Mouse (Mus musculus) limb, embryonic 10.5 days (tissue): ENCODE data around the gene Luc7l3. TPM values are rescaled to one million over a fixed set of nuclear protein-coding genes. Genes with fewer than 3 reads are reported as not detected.

Source experiments
- DNase-seq: peaks from one replicate; pipeline ENCODE4 v3.0.0-alpha.2; 2017; ENCODE audit warnings: low spot score
- H3K27ac ChIP-seq: fragments of 300-500 bp; sonication (generic); 2 replicates; pipeline ENCODE4 v1.5.1; 2016; ENCODE audit warnings: mild to moderate bottlenecking
- H3K27me3 ChIP-seq: fragments of 300-500 bp; sonication (generic); 2 replicates; pipeline ENCODE4 v1.6.1; 2016; ENCODE audit warnings: low read depth, mild to moderate bottlenecking; ENCODE audit not compliant: poor library complexity, severe bottlenecking
- H3K36me3 ChIP-seq: fragments of 300-500 bp; sonication (generic); 2 replicates; pipeline ENCODE4 v1.6.1; 2016; ENCODE audit warnings: mild to moderate bottlenecking, moderate library complexity
- H3K4me1 ChIP-seq: fragments of 300-500 bp; sonication (generic); 2 replicates; pipeline ENCODE4 v1.6.1; 2016
- H3K4me3 ChIP-seq: fragments of 300-500 bp; sonication (generic); 2 replicates; pipeline ENCODE4 v1.5.1; 2016; ENCODE audit warnings: mild to moderate bottlenecking, moderate library complexity
- H3K9me3 ChIP-seq: fragments of 300-500 bp; sonication (generic); replicated peaks from 2 replicates; pipeline ENCODE4 v1.6.1; 2016; ENCODE audit warnings: mild to moderate bottlenecking
- WGBS: fragments of 180-500 bp; shearing (Covaris S2); methylation state at CpG from one replicate; pipeline ENCODE4 v1.1.7; 2016; 5-methylcytosine and 5-hydroxymethylcytosine counted together
- polyA plus RNA-seq: library from polyadenylated mRNA; unstranded; fragments of >200 nt; fragmentation: Nextera tagmentation; extraction: Ambion mirVana; gene quantifications from 2 replicates; pipeline ENCODE4 v1.2.1, GENCODE M21; 2016

Gene Luc7l3
- polyA plus RNA-seq, 1 experiment from 2014 or later = 107 TPM

DNA sequence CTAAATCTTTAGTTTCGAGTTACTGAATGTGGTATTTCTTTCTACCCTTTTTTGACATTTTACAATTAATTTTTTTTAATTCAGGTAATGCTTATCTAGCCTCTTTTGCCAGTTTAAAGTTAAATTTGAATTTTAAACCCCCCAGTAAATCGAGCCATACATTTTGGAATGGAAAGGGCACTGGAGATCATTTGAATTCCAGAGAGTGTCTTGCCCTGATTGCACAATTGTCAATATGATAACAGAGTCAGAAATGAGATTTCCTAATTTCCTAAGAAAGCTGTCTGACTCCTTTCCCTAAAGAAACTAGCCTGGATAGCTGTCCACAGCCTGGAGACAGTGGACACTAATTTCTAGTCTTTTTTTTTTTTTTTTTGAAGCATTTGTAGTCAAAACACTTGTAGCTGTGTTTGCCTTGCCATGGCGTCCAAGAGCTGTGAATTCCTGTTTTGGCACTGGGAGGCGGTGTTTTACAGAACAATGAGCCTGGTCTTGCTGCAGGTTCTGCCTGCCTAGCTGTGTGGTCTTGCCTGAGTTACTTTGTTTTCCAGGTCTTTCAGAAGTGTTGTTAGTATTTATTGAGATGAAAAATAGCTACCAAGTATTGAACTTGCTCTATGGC lies 7.6 kb upstream of the Luc7l3 start:
- H3K36me3 ChIP-seq = peaks cover 6% of the 10 kb centered on the region
- no peaks in the 10 kb centered on the region for H3K9me3 ChIP-seq
- H3K27ac ChIP-seq = no peak overlapping the region
- no peak overlapping the region for H3K4me3 ChIP-seq
- no peaks in the 10 kb centered on the region for H3K27me3 ChIP-seq
- 73% methylated on average over 4 of the region's 4 CpGs for WGBS
- no peak for DNase-seq
- peaks cover 35% of the 10 kb centered on the region for H3K4me1 ChIP-seq

DNA sequence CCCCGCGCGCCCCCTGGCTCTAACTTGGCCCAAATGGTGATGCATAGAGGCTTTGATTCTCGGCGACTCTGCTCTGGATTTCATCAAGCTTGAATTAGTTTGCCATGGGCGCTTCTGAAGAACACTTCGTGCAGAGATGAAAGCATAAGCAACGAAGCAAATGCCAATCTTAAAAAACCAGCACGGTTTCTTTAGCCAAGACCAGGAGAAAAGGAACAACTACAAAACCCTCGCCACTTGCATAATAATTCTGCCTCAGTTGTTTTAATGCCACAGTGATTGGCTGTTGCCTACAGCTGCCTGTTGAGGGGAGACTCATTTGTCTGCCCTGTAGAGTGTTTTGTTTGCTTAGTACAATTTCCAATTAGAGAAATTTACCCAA lies 6.8 kb upstream of the Luc7l3 start:
- H3K4me3 ChIP-seq = peak overlapping the region; percentile 88
- H3K9me3 ChIP-seq = no peaks in the 10 kb centered on the region
- H3K36me3 ChIP-seq = peaks cover 4% of the 10 kb centered on the region
- WGBS = 1% methylated on average over 10 of the region's 10 CpGs
- no peak for DNase-seq
- no peaks in the 10 kb centered on the region for H3K27me3 ChIP-seq
- H3K4me1 ChIP-seq = peaks cover 35% of the 10 kb centered on the region
- peak overlapping the region; percentile 99 for H3K27ac ChIP-seq

DNA sequence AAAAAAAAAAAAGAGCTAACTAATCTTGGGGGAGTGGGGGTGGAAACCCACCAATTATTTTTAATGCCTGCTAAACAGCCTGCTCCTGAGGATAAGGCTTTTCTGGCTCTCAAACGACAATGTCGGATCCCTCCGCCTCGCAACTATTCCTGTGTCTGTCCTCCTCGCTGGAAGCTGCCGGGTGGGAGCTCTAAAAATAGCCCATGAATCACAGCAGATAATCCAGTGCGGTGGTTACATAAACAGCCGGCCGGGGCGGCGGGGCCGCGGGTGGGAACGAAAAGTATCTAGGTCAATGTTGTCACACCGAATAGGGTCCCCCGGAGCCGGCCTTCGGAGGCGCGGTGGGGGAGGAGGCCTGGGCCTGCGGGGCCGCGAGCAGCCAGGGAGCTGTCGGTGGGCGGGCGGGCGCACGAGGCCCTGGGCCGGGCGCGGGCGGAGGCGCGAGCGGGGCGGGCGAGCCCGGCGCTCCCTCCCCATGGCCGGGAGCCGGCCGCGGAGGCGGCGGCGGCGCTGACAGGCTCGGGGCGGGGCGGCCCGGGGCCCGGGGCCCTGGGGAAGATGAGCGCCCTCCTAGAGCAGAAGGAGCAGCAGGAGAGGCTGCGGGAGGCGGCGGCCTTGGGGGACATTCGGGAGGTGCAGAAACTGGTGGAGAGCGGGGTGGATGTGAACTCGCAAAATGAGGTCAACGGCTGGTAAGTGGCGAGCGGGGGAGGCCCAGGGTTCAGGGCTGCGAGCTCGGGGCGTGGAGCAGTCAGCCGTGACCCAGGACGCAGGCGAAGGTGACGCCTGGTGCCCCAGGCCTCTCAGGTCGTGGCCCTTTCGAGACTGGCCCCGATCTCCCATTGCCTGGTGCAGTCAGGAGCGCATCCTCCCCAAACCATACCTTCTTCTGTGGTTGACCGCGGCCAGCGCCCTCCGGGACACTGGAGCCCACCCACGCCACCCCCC lies 6.2 kb upstream of the Luc7l3 start, which contains the start of gene Ankrd40:
Gene Ankrd40 (plus strand): TSS at position 309 of the 951 bp plus-strand sequence.
- peaks cover 35% of the 10 kb centered on the region for H3K4me1 ChIP-seq
- no peaks in the 10 kb centered on the region for H3K9me3 ChIP-seq
- peak within 1 kb of the TSS; percentile 99 for H3K27ac ChIP-seq
- H3K36me3 ChIP-seq = peaks cover 4% of the 10 kb centered on the region; the same call in 1 of the 2 replicates
- H3K27me3 ChIP-seq = no peaks in the 10 kb centered on the region
- peak; percentile 94 for DNase-seq
- under 1% methylated on average over 78 of the region's 78 CpGs for WGBS
- H3K4me3 ChIP-seq = peak within 1 kb of the TSS; percentile 88

GRCm38 (mm10) chr11:94326961-94327411 lies 5.2 kb upstream of the Luc7l3 start:
- peaks cover 4% of the 10 kb centered on the region; the same call in 1 of the 2 replicates for H3K36me3 ChIP-seq
- H3K4me3 ChIP-seq = peak overlapping the region; percentile 88
- peak overlapping the region; percentile 99 for H3K27ac ChIP-seq
- DNase-seq = no peak
- no peaks in the 10 kb centered on the region for H3K9me3 ChIP-seq
- WGBS = 9% methylated on average over 10 of the region's 10 CpGs
- H3K4me1 ChIP-seq = peaks cover 41% of the 10 kb centered on the region
- no peaks in the 10 kb centered on the region for H3K27me3 ChIP-seq

GRCm38 (mm10) chr11:94324618-94325017 lies 2.8 kb upstream of the Luc7l3 start:
- H3K4me3 ChIP-seq = no peak overlapping the region
- no peaks in the 10 kb centered on the region for H3K27me3 ChIP-seq
- 89% methylated on average over 5 of the region's 5 CpGs for whole genome bisulfite sequencing
- H3K4me1 ChIP-seq = peaks cover 35% of the 10 kb centered on the region
- no peak for DNase-seq
- peaks cover 5% of the 10 kb centered on the region for H3K36me3 ChIP-seq
- H3K27ac ChIP-seq = no peak overlapping the region
- no peaks in the 10 kb centered on the region for H3K9me3 ChIP-seq

- Histone ChIP-seq H3K9me3 (no peaks in the 10 kb centered on the region), H3K27me3 (no peaks in the 10 kb centered on the region), H3K4me3 (no peak overlapping the region), H3K36me3 (peaks cover 17% of the 10 kb centered on the region), H3K4me1 (peaks cover 24% of the 10 kb centered on the region), H3K27ac (0 out of 2 replicates have a peak overlapping the region, but pooled peaks have one; percentile 99)
- WGBS = 88% methylated on average over 5 of the region's 5 CpGs
- no peak for DNase-seq
Measured at GRCm38 (mm10) chr11:94323271-94323925, 1.6 kb upstream of the Luc7l3 start.

GRCm38 (mm10) chr11:94322636-94323035 lies 848 bp upstream of the Luc7l3 start:
- 53% methylated on average over 5 of the region's 5 CpGs for WGBS
- Histone ChIP-seq H3K4me1 (peaks cover 27% of the 10 kb centered on the region), H3K4me3 (peak overlapping the region; percentile 100)

GRCm38 (mm10) chr11:94320969-94321930 lies 538 bp downstream of the Luc7l3 start:
- no peaks in the 10 kb centered on the region for H3K9me3 ChIP-seq
- peak; percentile 43 for DNase-seq
- peak overlapping the region; percentile 100 for H3K4me3 ChIP-seq
- peak overlapping the region; percentile 99 for H3K27ac ChIP-seq
- WGBS = under 1% methylated on average over 67 of the region's 67 CpGs
- peaks cover 30% of the 10 kb centered on the region for H3K36me3 ChIP-seq
- H3K4me1 ChIP-seq = peaks cover 28% of the 10 kb centered on the region
- no peaks in the 10 kb centered on the region for H3K27me3 ChIP-seq

More at GRCm38 (mm10) chr11:94322636-94323035, 848 bp upstream of the Luc7l3 start:
- Histone ChIP-seq H3K27ac (peak overlapping the region; percentile 99), H3K36me3 (peaks cover 23% of the 10 kb centered on the region), H3K9me3 (no peaks in the 10 kb centered on the region), H3K27me3 (no peaks in the 10 kb centered on the region)
- no peak for DNase-seq

DNA sequence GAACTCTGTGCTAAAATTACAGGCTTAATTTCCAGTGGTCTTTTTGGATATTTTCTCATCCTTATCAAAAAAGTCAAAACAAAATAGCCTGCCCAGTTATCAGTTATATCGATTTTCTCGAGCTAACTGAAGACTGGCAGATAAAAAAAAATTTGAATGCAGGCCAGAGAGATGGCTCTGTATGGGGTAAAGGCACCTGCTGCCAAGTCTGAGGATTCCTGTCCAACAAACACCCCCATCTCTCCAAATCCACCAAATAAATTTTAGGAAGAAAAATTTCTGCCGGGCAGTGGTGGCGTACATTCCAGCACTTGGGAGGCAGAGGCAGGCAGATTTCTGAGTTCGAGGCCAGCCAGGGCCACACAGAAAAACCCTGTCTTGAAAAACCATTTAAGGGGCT lies 3.7 kb downstream of the Luc7l3 start:
- no peak overlapping the region for H3K27ac ChIP-seq
- no peak overlapping the region for H3K4me3 ChIP-seq
- 94% methylated on average over 5 of the region's 5 CpGs for WGBS
- H3K9me3 ChIP-seq = no peaks in the 10 kb centered on the region
- H3K27me3 ChIP-seq = no peaks in the 10 kb centered on the region
- peaks cover 34% of the 10 kb centered on the region for H3K36me3 ChIP-seq
- H3K4me1 ChIP-seq = peaks cover 30% of the 10 kb centered on the region
- DNase-seq = no peak

- peaks cover 36% of the 10 kb centered on the region for H3K36me3 ChIP-seq
- no peak for DNase-seq
- no peaks in the 10 kb centered on the region for H3K9me3 ChIP-seq
- peaks cover 28% of the 10 kb centered on the region for H3K4me1 ChIP-seq
- H3K27me3 ChIP-seq = no peaks in the 10 kb centered on the region
- WGBS = 58% methylated on average over 4 of the region's 4 CpGs
- no peak overlapping the region for H3K27ac ChIP-seq
- no peak overlapping the region for H3K4me3 ChIP-seq
Measured at GRCm38 (mm10) chr11:94317515-94317914, 4.3 kb downstream of the Luc7l3 start.

- H3K4me1 ChIP-seq = peaks cover 24% of the 10 kb centered on the region
Measured at GRCm38 (mm10) chr11:94317014-94317413, 4.8 kb downstream of the Luc7l3 start.

GRCm38 (mm10) chr11:94316528-94316927 lies 5.3 kb downstream of the Luc7l3 start:
- 89% methylated on average over 2 of the region's 2 CpGs for WGBS
- Histone ChIP-seq H3K36me3 (peaks cover 36% of the 10 kb centered on the region), H3K4me1 (peaks cover 24% of the 10 kb centered on the region), H3K27me3 (no peaks in the 10 kb centered on the region), H3K9me3 (no peaks in the 10 kb centered on the region), H3K27ac (no peak overlapping the region), H3K4me3 (no peak overlapping the region)
- DNase-seq = no peak

More at GRCm38 (mm10) chr11:94317014-94317413, 4.8 kb downstream of the Luc7l3 start:
- H3K9me3 ChIP-seq = no peaks in the 10 kb centered on the region
- H3K4me3 ChIP-seq = no peak overlapping the region
- H3K27me3 ChIP-seq = no peaks in the 10 kb centered on the region
- no peak for DNase-seq
- H3K36me3 ChIP-seq = peaks cover 36% of the 10 kb centered on the region
- WGBS = 75% methylated on average over 1 of the region's 1 CpGs
- no peak overlapping the region for H3K27ac ChIP-seq
